29 mouse cellular contexts compared by ENCODE assay signal in genomic region chr3:68741955-68742354, GRCm38 (mm10). TPM values are rescaled to one million over a fixed set of nuclear protein-coding genes. Genes with fewer than 3 reads are reported as not detected.
"Had no signal": no experiment of that assay in that cellular context is flagged by ENCODE, and none has a peak within 500 bp of the region (broad histone marks: within the 10 kb centered on the region; RNA-seq: fewer than 3 reads in every experiment).

No protein-coding gene starts in this region.

- H3K4me2 ChIP-seq: heart, embryonic 12.5 days; heart, embryonic 15.5 days; hindbrain, embryonic 12.5 days; hindbrain, embryonic 14.5 days; limb, embryonic 13.5 days; limb, embryonic 15.5 days; liver, embryonic 12.5 days had no signal

- DNase-seq: forebrain, postnatal 0 days; gastrocnemius, adult 2 months; gastrocnemius, postnatal 10 days; gastrocnemius, postnatal 25 days; heart, adult 2 months; heart, postnatal 14 days; heart, postnatal 4 days; kidney, adult 18-20 months; kidney, adult 8-10 months; kidney, postnatal 10 days; kidney, postnatal 25 days; kidney, postnatal 4 days; left cerebral cortex, postnatal 4 days had no signal

- H3K9me3 ChIP-seq: hindbrain, embryonic 12.5 days; limb, embryonic 13.5 days; limb, embryonic 15.5 days; liver, embryonic 12.5 days had no signal

- H3K4me1 ChIP-seq: hindbrain, embryonic 10.5 days; hindbrain, embryonic 12.5 days; limb, embryonic 13.5 days; limb, embryonic 15.5 days had no signal

- H3K36me3 ChIP-seq: heart, embryonic 12.5 days; heart, embryonic 15.5 days; hindbrain, embryonic 10.5 days; hindbrain, embryonic 12.5 days; limb, embryonic 13.5 days; limb, embryonic 15.5 days; liver, embryonic 12.5 days had no signal

- ATAC-seq: hindbrain, embryonic 16.5 days; inflammation-experienced regulatory T-cells, adult 6 months; intestine, postnatal 0 days; liver, embryonic 12.5 days had no signal

- H3K27me3 ChIP-seq: heart, embryonic 12.5 days; heart, embryonic 15.5 days; hindbrain, embryonic 12.5 days; limb, embryonic 13.5 days; limb, embryonic 15.5 days; liver, embryonic 12.5 days had no signal

- H3K4me3 ChIP-seq: gastrocnemius, adult 2 months; heart, adult 2 months; heart, embryonic 12.5 days; heart, embryonic 15.5 days; hindbrain, embryonic 10.5 days; hindbrain, embryonic 12.5 days; layer of hippocampus, adult 2 months; left cerebral cortex, adult 2 months; limb, embryonic 13.5 days; limb, embryonic 15.5 days; liver, embryonic 12.5 days had no signal

- H3K27ac ChIP-seq: gastrocnemius, adult 2 months; heart, adult 2 months; heart, embryonic 15.5 days; hindbrain, embryonic 10.5 days; hindbrain, embryonic 12.5 days; hindbrain, embryonic 14.5 days; layer of hippocampus, adult 2 months; left cerebral cortex, adult 2 months; limb, embryonic 13.5 days; limb, embryonic 15.5 days; liver, embryonic 12.5 days; liver, embryonic 14.5 days had no signal

- H3K9ac ChIP-seq: forebrain, postnatal 0 days; heart, embryonic 12.5 days; heart, embryonic 15.5 days; hindbrain, embryonic 12.5 days; hindbrain, embryonic 14.5 days; limb, embryonic 13.5 days; limb, embryonic 15.5 days; liver, embryonic 12.5 days; liver, embryonic 14.5 days had no signal

RNA-seq across cellular contexts. Expression of gene Il12a, which starts 51.5 kb away (rescaled TPM):
- total RNA-seq: forebrain, postnatal 0 days; left cerebral cortex, postnatal 4 days; liver, adult 2 months had no signal
- polyA plus RNA-seq: forebrain, postnatal 0 days; heart, embryonic 15.5 days; hindbrain, embryonic 12.5 days; hindbrain, embryonic 14.5 days; intestine, postnatal 0 days; kidney, embryonic 16.5 days; liver, adult 2 months had no signal
